Mouse (Mus musculus): ENCODE results near the gene Zbtb2.

GRCm38 (mm10) chr10:4327716-4328115, 60.2 kb downstream of the Zbtb2 start:
- TF ChIP-seq GATA1 (IDR thresholded peaks at IDR 0.05; ENCODE audit: borderline replicate concordance, low read length), result no peak
- TF ChIP-seq FLI1 (IDR thresholded peaks at IDR 0.05; ENCODE audit: low read length), result no peak
